Mouse (Mus musculus): ENCODE measurements around the gene Gm4792. TPM values are rescaled to one million over a fixed set of nuclear protein-coding genes. Genes with fewer than 3 reads are reported as not detected.

The Gm4792 gene
- not detected for polyA plus RNA-seq (2014; fragmentation: Illumina TruSeq; extraction: RNeasy Lipid Tissue Mini Kit (QIAGEN cat#74804); ENCODE audit: low read depth, low replicate concordance)

GRCm38 (mm10) chr10:94298471-94298870 lies at the start of gene Gm4792:
Gene Gm4792 (minus strand): TSS chr10:94298703.

DNA sequence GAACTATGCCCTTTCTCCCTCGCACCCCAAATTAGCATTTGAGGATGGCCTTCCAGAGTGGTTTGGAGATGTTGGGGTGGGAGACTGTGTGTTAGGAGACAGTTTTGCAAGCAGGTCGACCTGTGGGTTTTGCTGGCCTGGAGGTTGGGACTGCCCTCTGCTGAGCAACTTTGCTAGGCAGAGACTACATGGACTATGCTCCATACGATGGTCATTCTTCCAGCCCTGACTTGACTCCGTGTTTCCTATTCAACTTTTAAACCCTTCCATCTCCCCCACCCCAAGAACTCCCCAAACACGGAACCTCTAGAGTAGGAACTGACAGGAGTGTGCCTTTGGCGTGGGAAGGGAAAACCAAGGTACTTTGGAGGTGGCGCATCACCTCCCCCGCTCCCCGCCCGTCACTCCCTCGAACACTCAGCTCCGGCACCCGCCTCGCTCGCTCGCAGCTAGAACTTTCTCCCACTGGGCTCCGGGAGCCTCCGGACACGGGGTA lies 13.1 kb upstream of the Gm4792 start, which contains the start of gene Tmcc3:
Gene Tmcc3 (plus strand): TSS at position 439 of the 496 bp plus-strand sequence.

Other genes starting within 250 kb of the Gm4792 start
- 4.8 TPM for gene Nr2c1, start 150.7 kb downstream of the Gm4792 start, polyA plus RNA-seq (2014; fragmentation: Illumina TruSeq; extraction: RNeasy Lipid Tissue Mini Kit (QIAGEN cat#74804); ENCODE audit: low read depth, low replicate concordance)
- 1,061 TPM for gene Ndufa12, start 100.0 kb downstream of the Gm4792 start, polyA plus RNA-seq (2014; fragmentation: Illumina TruSeq; extraction: RNeasy Lipid Tissue Mini Kit (QIAGEN cat#74804); ENCODE audit: low read depth, low replicate concordance)
- gene Tmcc3, start 13.2 kb upstream of the Gm4792 start, polyA plus RNA-seq (2014; fragmentation: Illumina TruSeq; extraction: RNeasy Lipid Tissue Mini Kit (QIAGEN cat#74804); ENCODE audit: low read depth, low replicate concordance) = 21.0 TPM

Measured in heart, adult 10 weeks (tissue).